Mouse (Mus musculus): ENCODE measurements around the gene Rmi1.
"Not testable (repeated sequence)": the region's sequence is repeated elsewhere in the genome, so short reads cannot be mapped to it uniquely, and the experiment has no call there.

The Rmi1 gene

GRCm38 (mm10) chr13:58402003-58402743, at the start of gene Rmi1:
TSS of gene Rmi1 (plus strand) at chr13:58402248.
- peak; percentile 98 for DNase-seq (ENCODE audit: low read depth, low spot score)

GRCm38 (mm10) chr13:58352996-58353395, 49.1 kb upstream of the Rmi1 start:
- no peak for DNase-seq (ENCODE audit: low read depth, low spot score)

- DNase-seq (ENCODE audit: low read depth, low spot score) = peak; percentile 83
Observed at GRCm38 (mm10) chr13:58358629-58359303, 43.3 kb upstream of the Rmi1 start, which contains the start of gene Kif27. TSS of gene Kif27 (minus strand) at chr13:58359122.

- no peak for DNase-seq (ENCODE audit: low read depth, low spot score)
Observed at GRCm38 (mm10) chr13:58359304-58359653, 42.8 kb upstream of the Rmi1 start.

GRCm38 (mm10) chr13:58364353-58365175, 37.5 kb upstream of the Rmi1 start:
- no peak for DNase-seq (ENCODE audit: low read depth, low spot score)

GRCm38 (mm10) chr13:58365179-58365578, 36.9 kb upstream of the Rmi1 start:
- DNase-seq (ENCODE audit: low read depth, low spot score) = not testable (repeated sequence)

GRCm38 (mm10) chr13:58366373-58366772, 35.7 kb upstream of the Rmi1 start:
- DNase-seq (ENCODE audit: low read depth, low spot score) = no peak

- DNase-seq (ENCODE audit: low read depth, low spot score) = no peak
Observed at GRCm38 (mm10) chr13:58367641-58368040, 34.4 kb upstream of the Rmi1 start.

- no peak for DNase-seq (ENCODE audit: low read depth, low spot score)
Observed at GRCm38 (mm10) chr13:58368835-58369234, 33.2 kb upstream of the Rmi1 start.

- no peak for DNase-seq (ENCODE audit: low read depth, low spot score)
Observed at GRCm38 (mm10) chr13:58372278-58373152, 29.5 kb upstream of the Rmi1 start.

- DNase-seq (ENCODE audit: low read depth, low spot score) = no peak
Observed at GRCm38 (mm10) chr13:58373153-58373470, 28.9 kb upstream of the Rmi1 start.

GRCm38 (mm10) chr13:58384371-58384770, 17.7 kb upstream of the Rmi1 start:
- no peak for DNase-seq (ENCODE audit: low read depth, low spot score)

- DNase-seq (ENCODE audit: low read depth, low spot score) = peak; percentile 42
Observed at GRCm38 (mm10) chr13:58384779-58385546, 17.1 kb upstream of the Rmi1 start, which contains the start of gene 2210016F16Rik. TSS of gene 2210016F16Rik (minus strand) at chr13:58385225.

- no peak for DNase-seq (ENCODE audit: low read depth, low spot score)
Observed at GRCm38 (mm10) chr13:58385547-58385920, 16.5 kb upstream of the Rmi1 start.

GRCm38 (mm10) chr13:58387948-58388347, 14.1 kb upstream of the Rmi1 start:
- peak; percentile 63 for DNase-seq (ENCODE audit: low read depth, low spot score)

GRCm38 (mm10) chr13:58388379-58388778, 13.7 kb upstream of the Rmi1 start:
- DNase-seq (ENCODE audit: low read depth, low spot score) = no peak

- DNase-seq (ENCODE audit: low read depth, low spot score) = no peak
Observed at GRCm38 (mm10) chr13:58389324-58389951, 12.6 kb upstream of the Rmi1 start.

GRCm38 (mm10) chr13:58394392-58394791, 7.7 kb upstream of the Rmi1 start:
- not testable (repeated sequence) for DNase-seq (ENCODE audit: low read depth, low spot score)

GRCm38 (mm10) chr13:58397651-58398050, 4.4 kb upstream of the Rmi1 start:
- no peak for DNase-seq (ENCODE audit: low read depth, low spot score)

- DNase-seq (ENCODE audit: low read depth, low spot score) = no peak
Observed at GRCm38 (mm10) chr13:58400576-58400975, 1.5 kb upstream of the Rmi1 start.
